Mouse (Mus musculus) neural tube, embryonic 11.5 days (tissue): ENCODE data around the gene Il6ra. TPM values are rescaled to one million over a fixed set of nuclear protein-coding genes. Genes with fewer than 3 reads are reported as not detected.

Source experiments
- ATAC-seq: fragments of 200-750 bp; cut with Nextera tagmentation; 2 replicates; pipeline ENCODE4 v1.8.0; 2017; ENCODE audit warnings: moderate number of reproducible peaks, mild to moderate bottlenecking, moderate TSS enrichment, moderate library complexity; ENCODE audit not compliant: insufficient read depth, low FRiP score, low TSS enrichment
- DNase-seq: peaks from one replicate; pipeline ENCODE4 v3.0.0-alpha.2; 2015; ENCODE audit warnings: low spot score
- H3K27ac ChIP-seq: fragments of 300-500 bp; sonication (generic); 2 replicates; pipeline ENCODE4 v1.5.1; 2014; ENCODE audit warnings: low read depth, mild to moderate bottlenecking, low read length
- H3K27me3 ChIP-seq: fragments of 300-500 bp; sonication (generic); 2 replicates; pipeline ENCODE4 v1.6.1; 2014; ENCODE audit warnings: mild to moderate bottlenecking, low read length, mixed read lengths; ENCODE audit not compliant: control insufficient read depth, insufficient read depth
- H3K36me3 ChIP-seq: fragments of 300-500 bp; sonication (generic); 2 replicates; pipeline ENCODE4 v1.6.1; 2014; ENCODE audit warnings: mild to moderate bottlenecking, low read length, moderate library complexity, mixed read lengths; ENCODE audit not compliant: control insufficient read depth, insufficient read depth
- H3K4me1 ChIP-seq: fragments of 300-500 bp; sonication (generic); 2 replicates; pipeline ENCODE4 v1.6.1; 2014; ENCODE audit warnings: low read length, mixed read lengths; ENCODE audit not compliant: control insufficient read depth, insufficient read depth
- H3K4me2 ChIP-seq: fragments of 300-500 bp; sonication (generic); 2 replicates; pipeline ENCODE4 v1.6.1; 2014; ENCODE audit warnings: low read depth, mild to moderate bottlenecking, moderate library complexity
- H3K4me3 ChIP-seq: fragments of 300-500 bp; sonication (generic); 2 replicates; pipeline ENCODE4 v1.5.1; 2014; ENCODE audit warnings: low read depth, low read length
- H3K9ac ChIP-seq: fragments of 300-500 bp; sonication (generic); 2 replicates; pipeline ENCODE4 v1.6.1; 2014; ENCODE audit warnings: mild to moderate bottlenecking, low read length
- H3K9me3 ChIP-seq: fragments of 300-500 bp; sonication (generic); 2 replicates; pipeline ENCODE4 v1.6.1; 2016; ENCODE audit warnings: low read length; ENCODE audit not compliant: control insufficient read depth
- WGBS: fragments of 180-500 bp; shearing (Covaris S2); extraction: QIAGEN DNeasy Blood & Tissue Kit; methylation state at CpG from one replicate; pipeline ENCODE4 v1.1.7; 2014; 5-methylcytosine and 5-hydroxymethylcytosine counted together
- polyA plus RNA-seq: library from polyadenylated mRNA; unstranded; fragments of >200 nt; fragmentation: Nextera tagmentation; extraction: Ambion mirVana; gene quantifications from 2 replicates; pipeline ENCODE4 v1.2.1, GENCODE M21; 2014

Gene Il6ra
- polyA plus RNA-seq, 1 experiment from 2014 or later = 0.08 TPM

- ATAC-seq (no peak), DNase-seq (no peak)
- no peak overlapping the region for H3K9ac ChIP-seq
- no peak overlapping the region for H3K4me2 ChIP-seq
- no peak overlapping the region for H3K27ac ChIP-seq
- no peaks in the 10 kb centered on the region for H3K9me3 ChIP-seq
- H3K27me3 ChIP-seq = peaks cover 13% of the 10 kb centered on the region
- H3K4me3 ChIP-seq = no peak overlapping the region
- no peaks in the 10 kb centered on the region for H3K36me3 ChIP-seq
- H3K4me1 ChIP-seq = peaks cover 6% of the 10 kb centered on the region
- 53% methylated on average over 3 of the region's 3 CpGs for WGBS
Observed at GRCm38 (mm10) chr3:89917408-89917807, 4.4 kb upstream of the Il6ra start.

- peaks cover 18% of the 10 kb centered on the region for H3K27me3 ChIP-seq
- no peak overlapping the region for H3K4me2 ChIP-seq
- H3K9ac ChIP-seq = no peak overlapping the region
- DNase-seq (no peak), ATAC-seq (no peak)
- H3K4me1 ChIP-seq = peaks cover 6% of the 10 kb centered on the region
- no peaks in the 10 kb centered on the region for H3K9me3 ChIP-seq
- 84% methylated on average over 1 of the region's 1 CpGs for WGBS
- H3K27ac ChIP-seq = no peak overlapping the region
- no peak overlapping the region for H3K4me3 ChIP-seq
- H3K36me3 ChIP-seq = no peaks in the 10 kb centered on the region
Observed at GRCm38 (mm10) chr3:89916622-89917021, 3.6 kb upstream of the Il6ra start.

- DNase-seq (no peak), ATAC-seq (no peak)
- H3K9me3 ChIP-seq = no peaks in the 10 kb centered on the region
- no peak overlapping the region for H3K9ac ChIP-seq
- H3K27me3 ChIP-seq = peaks cover 18% of the 10 kb centered on the region
- no peak overlapping the region for H3K4me3 ChIP-seq
- H3K4me1 ChIP-seq = peaks cover 6% of the 10 kb centered on the region
- no peak overlapping the region for H3K4me2 ChIP-seq
- no peak overlapping the region for H3K27ac ChIP-seq
- 75% methylated on average over 4 of the region's 4 CpGs for WGBS
- no peaks in the 10 kb centered on the region for H3K36me3 ChIP-seq
Observed at GRCm38 (mm10) chr3:89914700-89915099, 1.7 kb upstream of the Il6ra start.

- peaks cover 6% of the 10 kb centered on the region for H3K4me1 ChIP-seq
- H3K4me2 ChIP-seq = no peak overlapping the region
- WGBS = 37% methylated on average over 6 of the region's 6 CpGs
- no peak overlapping the region for H3K4me3 ChIP-seq
- no peak for DNase-seq
- no peak for ATAC-seq
- no peak overlapping the region for H3K27ac ChIP-seq
- peaks cover 18% of the 10 kb centered on the region for H3K27me3 ChIP-seq
- no peaks in the 10 kb centered on the region for H3K36me3 ChIP-seq
- no peaks in the 10 kb centered on the region for H3K9me3 ChIP-seq
- H3K9ac ChIP-seq = no peak overlapping the region
Observed at GRCm38 (mm10) chr3:89912108-89912542, 871 bp downstream of the Il6ra start.

- no peak overlapping the region for H3K4me3 ChIP-seq
- H3K36me3 ChIP-seq = no peaks in the 10 kb centered on the region
- no peaks in the 10 kb centered on the region for H3K9me3 ChIP-seq
- DNase-seq (no peak), ATAC-seq (no peak)
- peaks cover 18% of the 10 kb centered on the region for H3K27me3 ChIP-seq
- peaks cover 6% of the 10 kb centered on the region for H3K4me1 ChIP-seq
- no peak overlapping the region for H3K9ac ChIP-seq
- no peak overlapping the region for H3K27ac ChIP-seq
- H3K4me2 ChIP-seq = no peak overlapping the region
- WGBS = 85% methylated on average over 3 of the region's 3 CpGs
Observed at GRCm38 (mm10) chr3:89911207-89911606, 1.8 kb downstream of the Il6ra start.

- no peak for ATAC-seq
Observed at GRCm38 (mm10) chr3:89909703-89910542, 3.1 kb downstream of the Il6ra start.

GRCm38 (mm10) chr3:89908836-89909235 lies 4.2 kb downstream of the Il6ra start:
- Histone ChIP-seq H3K4me3 (no peak overlapping the region), H3K4me1 (peaks cover 6% of the 10 kb centered on the region), H3K27me3 (peaks cover 18% of the 10 kb centered on the region), H3K36me3 (no peaks in the 10 kb centered on the region), H3K9me3 (no peaks in the 10 kb centered on the region), H3K27ac (no peak overlapping the region), H3K4me2 (no peak overlapping the region), H3K9ac (no peak overlapping the region)
- ATAC-seq = no peak
- DNase-seq = no peak
- 75% methylated on average over 6 of the region's 6 CpGs for WGBS

More at GRCm38 (mm10) chr3:89909703-89910542, 3.1 kb downstream of the Il6ra start:
- no peaks in the 10 kb centered on the region for H3K9me3 ChIP-seq
- no peak overlapping the region for H3K4me2 ChIP-seq
- H3K36me3 ChIP-seq = no peaks in the 10 kb centered on the region
- H3K4me3 ChIP-seq = no peak overlapping the region
- H3K27ac ChIP-seq = no peak overlapping the region
- no peak for DNase-seq
- H3K4me1 ChIP-seq = peaks cover 6% of the 10 kb centered on the region
- H3K27me3 ChIP-seq = peaks cover 18% of the 10 kb centered on the region
- no peak overlapping the region for H3K9ac ChIP-seq
- WGBS = 60% methylated on average over 5 of the region's 5 CpGs

- 90% methylated on average over 3 of the region's 3 CpGs for WGBS
- Histone ChIP-seq H3K27ac (no peak overlapping the region), H3K36me3 (no peaks in the 10 kb centered on the region), H3K4me2 (no peak overlapping the region), H3K9me3 (no peaks in the 10 kb centered on the region), H3K9ac (no peak overlapping the region), H3K27me3 (peaks cover 10% of the 10 kb centered on the region), H3K4me3 (no peak overlapping the region), H3K4me1 (peaks cover 5% of the 10 kb centered on the region)
- DNase-seq (no peak), ATAC-seq (no peak)
Observed at GRCm38 (mm10) chr3:89907846-89908245, 5.2 kb downstream of the Il6ra start.

GRCm38 (mm10) chr3:89899511-89899908 lies 13.5 kb downstream of the Il6ra start:
- DNase-seq = no peak
- Histone ChIP-seq H3K27ac (no peak overlapping the region), H3K9me3 (no peaks in the 10 kb centered on the region), H3K36me3 (no peaks in the 10 kb centered on the region), H3K27me3 (no peaks in the 10 kb centered on the region), H3K4me2 (no peak overlapping the region), H3K4me1 (peaks cover 4% of the 10 kb centered on the region; the same call in 1 of the 2 replicates), H3K4me3 (no peak overlapping the region), H3K9ac (no peak overlapping the region)
- ATAC-seq = no peak
- WGBS = 77% methylated on average over 8 of the region's 8 CpGs
